Mouse (Mus musculus) heart, adult 2 months (tissue): ENCODE measurements around the gene Mepe. TPM values are rescaled to one million over a fixed set of nuclear protein-coding genes. Genes with fewer than 3 reads are reported as not detected.

ENCODE experiments used
- DNase-seq, 2 experiments: peaks; one replicate each; pipeline ENCODE4 v3.0.0; 2021
- H3K27ac ChIP-seq: fragments of 200-600 bp; 2 replicates; pipeline ENCODE4 v1.8.1; 2022
- H3K27me3 ChIP-seq: fragments of 200-500 bp; 2 replicates; pipeline ENCODE4 v1.6.1; 2012; ENCODE audit warnings: mild to moderate bottlenecking, low read length, inconsistent platforms, mixed read lengths; ENCODE audit not compliant: control insufficient read depth, insufficient read depth
- H3K36me3 ChIP-seq: fragments of 200-500 bp; 2 replicates; pipeline ENCODE4 v1.6.1; 2012; ENCODE audit warnings: low read length, inconsistent platforms; ENCODE audit not compliant: control insufficient read depth, insufficient read depth
- H3K4me1 ChIP-seq: fragments of 200-500 bp; 2 replicates; pipeline ENCODE4 v1.6.1; 2011; ENCODE audit warnings: low read length; ENCODE audit not compliant: control insufficient read depth, insufficient read depth
- H3K4me3 ChIP-seq: fragments of 200-600 bp; 2 replicates; pipeline ENCODE4 v1.8.1; 2022
- H3K79me2 ChIP-seq: fragments of 200-500 bp; replicated peaks from 2 replicates; pipeline ENCODE4 v1.6.1; 2012; ENCODE audit warnings: mild to moderate bottlenecking, inconsistent platforms, low read length, moderate library complexity, mixed read lengths; ENCODE audit not compliant: control insufficient read depth, insufficient read depth
- H3K9ac ChIP-seq: fragments of 200-500 bp; 2 replicates; pipeline ENCODE4 v1.6.1; 2012; ENCODE audit warnings: low read depth, mild to moderate bottlenecking, control low read depth, inconsistent platforms, low read length, mixed read lengths
- CTCF ChIP-seq: fragments of 200-600 bp; IDR thresholded peaks from 2 replicates; pipeline ENCODE4 v1.8.1; 2022; ENCODE audit warnings: antibody characterized with exemption, mild to moderate bottlenecking, moderate library complexity
- EP300 ChIP-seq: fragments of 200-500 bp; IDR thresholded peaks from 2 replicates; pipeline ENCODE4 v1.6.1; 2011; ENCODE audit warnings: low read depth, low read length, control low read depth; ENCODE audit not compliant: insufficient read depth
- POLR2A ChIP-seq: fragments of 200-500 bp; IDR thresholded peaks from 2 replicates; pipeline ENCODE4 v1.6.1; 2011; ENCODE audit warnings: mild to moderate bottlenecking, low read depth, low read length, control low read depth; ENCODE audit not compliant: insufficient read depth
- WGBS: fragments of 180-500 bp; shearing (Covaris S2); methylation state at CpG from one replicate; pipeline ENCODE4 v1.1.7; 2018; 5-methylcytosine and 5-hydroxymethylcytosine counted together
- intact Hi-C: fragments of 180-260 bp; cut with DNase I; formaldehyde crosslinking; loops from one replicate; pipeline ENCODE4 v1.15.1; 2025
- polyA plus RNA-seq: library from polyadenylated mRNA; depleted of rRNA; stranded (reverse); fragments of >200 nt; gene quantifications from 2 replicates; pipeline ENCODE4 v1.2.3, GENCODE M21; 2012
- total RNA-seq, 2 experiments: library from RNA; stranded (reverse); gene quantifications; 2 replicates each; pipeline ENCODE4 v1.2.3; 2021

The Mepe gene
- total and polyA plus RNA-seq, 3 experiments: not detected

DNA sequence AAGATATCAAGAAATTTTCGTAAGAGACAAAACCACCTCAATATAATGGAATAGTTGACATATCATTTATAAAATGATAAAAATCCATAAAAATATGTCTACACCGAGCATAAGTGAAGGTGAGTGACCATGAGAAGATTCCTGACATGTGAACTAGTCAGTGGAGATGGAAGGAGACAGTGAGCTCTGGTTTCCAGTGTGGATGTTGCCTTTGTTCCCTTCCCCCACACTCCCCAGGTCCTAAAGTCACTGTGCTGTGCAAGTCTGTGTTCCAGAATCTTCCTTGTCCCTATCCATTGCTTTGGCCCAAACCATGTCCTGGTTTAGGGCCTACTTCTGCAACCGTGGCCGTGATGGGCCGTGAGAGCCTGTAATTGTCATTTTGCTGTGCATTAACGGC, 8.5 kb downstream of the Mepe start:
- Histone ChIP-seq H3K9ac (no peak overlapping the region), H3K79me2 (no peaks in the 10 kb centered on the region), H3K4me1 (peaks cover 2% of the 10 kb centered on the region), H3K27ac (no peak overlapping the region), H3K4me3 (no peak overlapping the region), H3K27me3 (no peaks in the 10 kb centered on the region), H3K36me3 (no peaks in the 10 kb centered on the region)
- WGBS: 73% methylated on average over 6 of the region's 6 CpGs
- intact Hi-C loops: loop anchor here (1.0 to 5.0 kb wide), 3 partner anchors 114 to 261 kb away; no protein-coding TSS in a partner anchor
- no peak for TF ChIP-seq EP300
- no peak for TF ChIP-seq POLR2A
- no peak for TF ChIP-seq CTCF
- DNase-seq: no peak

DNA sequence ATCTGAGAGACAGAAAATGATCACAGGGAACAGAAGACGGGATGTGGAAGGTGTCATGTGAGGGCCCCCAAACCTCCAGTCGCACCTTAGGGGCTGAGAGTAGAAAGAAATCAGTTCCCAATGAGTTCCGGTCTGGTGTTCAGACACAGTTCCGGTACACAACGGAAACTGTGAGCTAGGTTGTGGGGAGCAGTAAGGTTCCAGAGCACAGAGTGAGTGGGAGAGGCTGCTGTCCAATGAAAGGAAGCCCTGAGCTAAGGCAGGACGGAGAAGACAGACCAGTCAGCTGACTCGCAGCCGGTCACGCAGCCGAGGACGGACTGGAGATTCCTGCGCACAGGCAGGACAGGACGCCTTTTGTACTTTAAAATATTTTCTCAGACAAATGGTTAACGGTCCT, 9.4 kb downstream of the Mepe start:
- no peaks in the 10 kb centered on the region for H3K27me3 ChIP-seq
- H3K79me2 ChIP-seq: no peaks in the 10 kb centered on the region
- no peak overlapping the region for H3K4me3 ChIP-seq
- H3K9ac ChIP-seq: no peak overlapping the region
- intact Hi-C loops: loop anchor here (5.0 kb wide), 2 partner anchors 202 to 262 kb away; no protein-coding TSS in a partner anchor
- no peak overlapping the region for H3K27ac ChIP-seq
- TF ChIP-seq EP300: no peak
- TF ChIP-seq CTCF: no peak
- no peak for TF ChIP-seq POLR2A
- H3K4me1 ChIP-seq: peaks cover 2% of the 10 kb centered on the region
- H3K36me3 ChIP-seq: no peaks in the 10 kb centered on the region
- no peak for DNase-seq
- 78% methylated on average over 14 of the region's 14 CpGs for WGBS

DNA sequence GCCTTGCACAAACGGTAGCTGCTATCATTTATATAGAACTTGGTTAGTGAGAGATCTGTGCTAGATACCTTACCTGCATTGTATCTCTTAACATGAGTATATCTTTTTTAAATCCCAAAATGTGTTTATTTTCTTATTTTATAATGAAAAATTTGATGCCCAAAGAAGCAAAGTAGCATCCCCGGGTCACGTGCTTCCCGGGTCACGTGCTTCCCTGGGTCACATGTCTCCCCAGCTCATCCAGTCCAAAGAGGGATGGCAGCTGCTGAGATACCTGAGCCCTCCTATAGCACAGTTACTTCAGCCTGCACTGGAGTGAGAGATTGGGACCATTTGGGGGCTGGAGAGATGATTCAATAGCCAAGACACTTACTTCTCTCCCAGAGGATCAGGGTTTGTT, 10.8 kb downstream of the Mepe start:
- WGBS: 66% methylated on average over 5 of the region's 5 CpGs
- H3K27ac ChIP-seq: no peak overlapping the region
- H3K36me3 ChIP-seq: no peaks in the 10 kb centered on the region
- peaks cover 2% of the 10 kb centered on the region for H3K4me1 ChIP-seq
- DNase-seq: no peak
- intact Hi-C loops: loop anchor here (5.0 kb wide), 1 partner anchor 339 kb away; no protein-coding TSS in a partner anchor
- no peaks in the 10 kb centered on the region for H3K27me3 ChIP-seq
- TF ChIP-seq CTCF (no peak), EP300 (no peak), POLR2A (no peak)
- H3K4me3 ChIP-seq: no peak overlapping the region
- no peak overlapping the region for H3K9ac ChIP-seq
- H3K79me2 ChIP-seq: no peaks in the 10 kb centered on the region

DNA sequence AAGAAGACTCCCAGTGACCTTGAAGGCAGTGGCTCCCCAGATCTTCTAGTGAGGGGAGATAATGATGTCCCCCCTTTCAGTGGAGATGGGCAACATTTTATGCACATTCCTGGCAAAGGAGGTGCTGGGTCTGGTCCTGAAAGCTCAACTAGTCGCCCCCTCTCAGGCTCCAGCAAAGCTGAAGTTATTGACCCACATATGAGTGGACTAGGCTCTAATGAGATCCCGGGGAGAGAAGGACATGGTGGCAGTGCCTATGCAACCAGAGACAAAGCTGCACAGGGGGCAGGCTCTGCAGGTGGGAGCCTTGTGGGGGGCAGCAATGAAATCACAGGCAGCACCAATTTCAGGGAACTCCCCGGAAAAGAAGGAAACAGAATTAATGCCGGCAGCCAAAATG, 12.4 kb downstream of the Mepe start:
- H3K27me3 ChIP-seq: no peaks in the 10 kb centered on the region; the same call in 1 of the 2 replicates
- H3K27ac ChIP-seq: no peak overlapping the region
- no peaks in the 10 kb centered on the region for H3K36me3 ChIP-seq
- no peak for DNase-seq
- no peak for TF ChIP-seq POLR2A
- TF ChIP-seq EP300: no peak
- no peak for TF ChIP-seq CTCF
- H3K9ac ChIP-seq: no peak overlapping the region
- peaks cover 2% of the 10 kb centered on the region for H3K4me1 ChIP-seq
- 77% methylated on average over 4 of the region's 4 CpGs for WGBS
- H3K4me3 ChIP-seq: no peak overlapping the region
- no peaks in the 10 kb centered on the region for H3K79me2 ChIP-seq
- intact Hi-C loops: loop anchor here (5.0 kb wide), 1 partner anchor 340 kb away; no protein-coding TSS in a partner anchor

DNA sequence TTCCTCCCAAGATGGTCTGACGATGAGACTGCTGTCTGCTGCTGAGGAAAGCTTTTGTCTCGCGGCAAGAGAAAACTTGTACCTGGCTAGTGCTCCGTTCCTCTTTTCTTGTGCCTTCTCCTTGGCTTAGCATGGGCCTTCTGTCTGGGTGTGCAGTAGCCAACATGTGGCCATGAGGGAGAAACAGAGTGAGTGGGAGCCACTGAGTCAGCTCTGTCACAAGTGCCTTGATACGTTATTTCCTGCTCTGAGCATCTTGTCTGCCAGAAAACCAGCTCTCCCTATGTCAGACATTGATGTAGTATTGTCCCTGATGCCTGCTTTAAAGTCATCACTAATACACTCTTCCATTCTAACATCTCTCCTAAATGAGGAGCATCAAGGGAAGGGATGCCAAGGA, 13.9 kb downstream of the Mepe start:
- no peak for DNase-seq
- H3K4me1 ChIP-seq: no peaks in the 10 kb centered on the region
- H3K9ac ChIP-seq: no peak overlapping the region
- no peaks in the 10 kb centered on the region for H3K36me3 ChIP-seq
- 78% methylated on average over 5 of the region's 5 CpGs for WGBS
- no peak for TF ChIP-seq EP300
- no peak for TF ChIP-seq POLR2A
- no peak for TF ChIP-seq CTCF
- no peak overlapping the region for H3K4me3 ChIP-seq
- H3K27me3 ChIP-seq: no peaks in the 10 kb centered on the region; the same call in 1 of the 2 replicates
- no peak overlapping the region for H3K27ac ChIP-seq
- no peaks in the 10 kb centered on the region for H3K79me2 ChIP-seq
- intact Hi-C loops: loop anchor here (5.0 kb wide), 1 partner anchor 342 kb away; no protein-coding TSS in a partner anchor

DNA sequence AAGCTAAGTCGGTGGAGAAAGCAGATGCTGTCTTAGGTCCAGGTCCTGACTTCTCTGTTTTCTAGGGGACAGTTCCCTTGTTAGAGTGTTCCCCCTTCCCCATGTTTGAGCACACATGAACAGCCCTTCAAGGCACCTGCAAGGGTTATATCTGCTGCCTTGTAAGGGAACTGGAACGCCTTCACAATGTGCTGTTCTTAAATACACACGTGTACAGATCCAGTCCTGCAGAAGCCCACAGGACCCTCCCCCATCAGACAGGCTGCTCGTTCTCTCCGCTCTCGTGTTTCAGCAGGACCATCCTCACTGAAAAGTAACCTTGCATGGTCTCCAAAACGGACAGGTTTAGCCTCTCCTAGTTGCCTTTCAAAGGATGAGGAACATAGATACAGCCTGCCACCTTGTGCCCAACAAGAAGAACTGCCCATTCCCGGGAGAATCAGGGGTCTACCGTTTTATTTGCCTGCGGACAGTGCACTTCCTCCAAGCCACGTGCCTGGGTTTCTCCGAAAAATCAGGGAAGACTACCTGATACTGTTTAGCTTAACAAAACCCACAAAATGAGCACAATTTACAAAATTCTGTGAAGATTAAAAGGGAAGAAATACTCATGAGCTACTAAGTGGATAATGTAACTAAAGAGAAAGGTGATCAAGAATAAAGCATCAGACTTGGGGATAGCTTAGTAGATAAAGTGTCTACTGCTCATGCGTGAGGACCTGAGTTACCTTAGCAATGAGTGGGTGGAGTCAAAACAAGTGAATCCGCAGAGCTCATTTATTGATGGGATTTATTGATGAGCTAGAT, 14.8 kb downstream of the Mepe start:
- no peak overlapping the region for H3K9ac ChIP-seq
- WGBS: 20% methylated on average over 14 of the region's 14 CpGs
- intact Hi-C loops: loop anchor here (5.0 kb wide), 2 partner anchors 92 to 343 kb away; no protein-coding TSS in a partner anchor
- H3K27ac ChIP-seq: no peak overlapping the region
- H3K4me1 ChIP-seq: no peaks in the 10 kb centered on the region
- no peaks in the 10 kb centered on the region; the same call in 1 of the 2 replicates for H3K27me3 ChIP-seq
- no peaks in the 10 kb centered on the region for H3K79me2 ChIP-seq
- no peak overlapping the region for H3K4me3 ChIP-seq
- DNase-seq: no peak
- no peaks in the 10 kb centered on the region for H3K36me3 ChIP-seq
- TF ChIP-seq POLR2A (no peak), CTCF (peak; percentile 75)
